Mouse (Mus musculus): ENCODE results near the gene Enoph1. TPM values are rescaled to one million over a fixed set of nuclear protein-coding genes. Genes with fewer than 3 reads are reported as not detected.

Gene Enoph1
- polyA plus RNA-seq, 1 experiment from 2014 or later: 55.5 TPM

DNA sequence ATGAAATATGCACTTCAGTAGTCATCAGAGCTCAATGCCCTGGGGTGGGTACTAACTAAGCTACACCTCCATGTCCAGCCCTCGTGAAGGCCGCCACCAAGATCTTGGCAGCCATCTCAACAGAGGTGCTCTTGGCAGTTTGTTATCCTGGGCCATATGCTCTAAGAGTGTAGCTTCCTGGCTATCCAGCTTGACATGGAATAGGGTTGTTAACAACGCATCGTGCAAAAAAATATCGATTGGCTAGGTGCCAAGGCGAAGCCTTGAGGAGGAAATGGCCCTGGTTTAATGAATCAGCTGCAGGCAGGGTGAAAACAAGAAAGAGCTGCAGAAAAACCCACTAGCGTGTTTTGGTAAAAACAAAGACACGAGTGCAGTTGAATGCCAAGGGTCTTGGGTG lies 45.3 kb downstream of the Enoph1 start:
- Histone ChIP-seq H3K9ac (no peak overlapping the region), H3K4me3 (no peak overlapping the region), H3K36me3 (no peaks in the 10 kb centered on the region), H3K9me3 (no peaks in the 10 kb centered on the region), H3K27ac (replicated peaks) (no peak overlapping the region; the same call in 1 of the 2 replicates), H3K27me3 (no peaks in the 10 kb centered on the region), H3K4me1 (replicated peaks) (peaks cover 23% of the 10 kb centered on the region), H3K4me2 (no peak overlapping the region)
- ATAC-seq (ENCODE audit: low FRiP score, low read depth): peak; percentile 69
- WGBS: 44% methylated on average over 8 of the region's 8 CpGs

GRCm38 (mm10) chr5:100090515-100091262 lies 50.9 kb downstream of the Enoph1 start:
- peak overlapping the region; percentile 38 for H3K4me2 ChIP-seq
- H3K36me3 ChIP-seq: no peaks in the 10 kb centered on the region; the same call in 1 of the 2 replicates
- H3K27ac ChIP-seq (replicated peaks): peak overlapping the region; percentile 74
- no peaks in the 10 kb centered on the region for H3K9me3 ChIP-seq
- H3K9ac ChIP-seq: no peak overlapping the region
- H3K4me1 ChIP-seq (replicated peaks): peaks cover 29% of the 10 kb centered on the region
- H3K4me3 ChIP-seq: no peak overlapping the region
- 15% methylated on average over 12 of the region's 12 CpGs for WGBS
- ATAC-seq (ENCODE audit: low FRiP score, low read depth): peak; percentile 32
- H3K27me3 ChIP-seq: no peaks in the 10 kb centered on the region

DNA sequence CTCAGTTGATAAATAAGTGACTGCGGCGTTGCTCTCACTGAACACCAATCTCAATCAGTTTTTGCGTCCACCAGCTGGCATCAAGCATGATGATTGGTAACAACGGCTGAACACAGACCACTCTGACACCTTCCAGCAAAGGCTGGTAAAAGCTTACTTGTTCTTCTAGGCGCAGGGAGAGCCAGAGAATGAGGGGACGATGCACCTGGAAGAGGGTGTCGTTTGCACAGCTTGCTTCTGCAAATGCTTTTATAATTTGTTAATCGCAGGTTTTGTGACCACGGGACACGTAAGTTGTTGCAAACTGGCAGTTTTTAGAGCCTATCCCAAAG lies 51.4 kb downstream of the Enoph1 start:
- Histone ChIP-seq H3K9ac (0 out of 2 replicates have a peak overlapping the region, but pooled peaks have one; percentile 9), H3K4me3 (no peak overlapping the region)
- WGBS: 19% methylated on average over 10 of the region's 10 CpGs

GRCm38 (mm10) chr5:100091602-100092001 lies 51.8 kb downstream of the Enoph1 start:
- Histone ChIP-seq H3K27ac (replicated peaks) (peak overlapping the region; percentile 74), H3K36me3 (no peaks in the 10 kb centered on the region; the same call in 1 of the 2 replicates), H3K27me3 (no peaks in the 10 kb centered on the region), H3K9me3 (no peaks in the 10 kb centered on the region), H3K4me1 (replicated peaks) (peaks cover 28% of the 10 kb centered on the region), H3K9ac (0 out of 2 replicates have a peak overlapping the region, but pooled peaks have one; percentile 9), H3K4me3 (no peak overlapping the region), H3K4me2 (peak overlapping the region; percentile 38)
- WGBS: 6% methylated on average over 17 of the region's 17 CpGs
- peak; percentile 80 for ATAC-seq (ENCODE audit: low FRiP score, low read depth)

More for the DNA sequence above, 51.4 kb downstream of the Enoph1 start:
- no peaks in the 10 kb centered on the region for H3K27me3 ChIP-seq
- ATAC-seq (ENCODE audit: low FRiP score, low read depth): peak; percentile 47
- H3K36me3 ChIP-seq: no peaks in the 10 kb centered on the region; the same call in 1 of the 2 replicates
- H3K4me2 ChIP-seq: peak overlapping the region; percentile 38
- H3K4me1 ChIP-seq (replicated peaks): peaks cover 28% of the 10 kb centered on the region
- no peaks in the 10 kb centered on the region for H3K9me3 ChIP-seq
- peak overlapping the region; percentile 74 for H3K27ac ChIP-seq (replicated peaks)

DNA sequence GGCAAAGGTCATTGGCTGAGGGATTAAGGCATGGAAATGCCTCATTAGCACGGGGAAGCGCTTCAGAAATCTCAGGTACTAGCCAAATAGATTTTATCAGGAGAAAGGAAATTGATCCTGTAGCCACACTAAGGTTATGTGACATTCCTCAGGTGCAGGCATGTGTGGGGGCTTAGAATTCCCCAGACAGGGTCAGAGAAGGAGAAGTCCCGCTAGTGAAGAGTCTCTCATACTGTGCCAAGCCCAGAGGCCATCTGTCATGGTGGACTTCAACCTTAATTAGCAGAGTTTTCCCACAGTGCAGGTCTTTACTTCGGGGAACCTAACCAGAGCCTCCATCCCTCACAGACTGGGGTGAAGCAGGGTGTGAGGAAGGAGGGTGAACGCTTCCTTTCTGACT lies 57.2 kb downstream of the Enoph1 start:
- Histone ChIP-seq H3K4me3 (no peak overlapping the region), H3K36me3 (no peaks in the 10 kb centered on the region; the same call in 1 of the 2 replicates), H3K27ac (replicated peaks) (no peak overlapping the region), H3K9ac (no peak overlapping the region), H3K4me1 (replicated peaks) (peaks cover 7% of the 10 kb centered on the region), H3K4me2 (no peak overlapping the region), H3K27me3 (no peaks in the 10 kb centered on the region), H3K9me3 (no peaks in the 10 kb centered on the region)
- ATAC-seq (ENCODE audit: low FRiP score, low read depth): no peak
- 76% methylated on average over 5 of the region's 5 CpGs for WGBS

DNA sequence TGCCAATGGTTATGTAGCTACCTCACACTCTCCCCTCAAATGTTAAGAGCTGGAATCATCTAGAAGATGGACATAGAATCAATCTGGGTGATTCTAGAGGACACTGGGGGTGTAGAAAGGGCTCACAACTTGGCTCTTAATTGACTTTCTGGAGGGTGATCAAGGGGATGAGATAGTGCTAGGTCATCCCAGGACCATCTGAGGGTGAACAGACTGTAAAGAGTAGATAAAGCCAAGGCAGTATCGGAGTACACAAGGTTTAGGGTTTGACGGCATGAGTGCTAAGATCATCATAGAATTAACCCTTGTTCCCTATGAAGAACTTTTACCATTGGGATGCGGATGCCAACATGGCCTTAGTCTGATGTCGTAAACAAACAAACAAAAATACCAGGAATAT lies 58.2 kb downstream of the Enoph1 start:
- no peaks in the 10 kb centered on the region for H3K27me3 ChIP-seq
- 98% methylated on average over 4 of the region's 4 CpGs for WGBS
- no peaks in the 10 kb centered on the region; the same call in 1 of the 2 replicates for H3K36me3 ChIP-seq
- ATAC-seq (ENCODE audit: low FRiP score, low read depth): no peak
- H3K4me1 ChIP-seq (replicated peaks): no peaks in the 10 kb centered on the region
- H3K4me3 ChIP-seq: no peak overlapping the region
- no peaks in the 10 kb centered on the region for H3K9me3 ChIP-seq
- H3K4me2 ChIP-seq: no peak overlapping the region
- no peak overlapping the region for H3K27ac ChIP-seq (replicated peaks)
- H3K9ac ChIP-seq: no peak overlapping the region

DNA sequence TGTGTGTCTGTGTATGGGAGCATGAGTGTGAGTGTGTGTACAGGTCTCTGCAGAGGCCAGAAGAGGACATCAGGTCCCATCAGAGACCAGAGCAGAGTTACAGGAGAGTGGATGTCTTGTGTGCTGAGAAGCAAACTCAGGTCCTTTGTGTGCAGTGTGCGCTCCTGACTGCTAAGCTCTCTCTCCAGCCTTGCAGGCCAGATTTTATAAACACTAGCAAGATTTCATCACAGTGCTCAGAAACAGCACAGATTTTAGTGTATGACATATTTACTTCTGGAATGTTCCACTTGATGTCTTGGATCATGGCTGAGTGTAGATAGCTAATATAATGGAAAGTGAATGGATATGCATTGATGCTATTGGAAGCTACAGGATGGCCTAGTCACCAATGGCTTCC lies 62.6 kb downstream of the Enoph1 start:
- H3K27ac ChIP-seq (replicated peaks): no peak overlapping the region
- no peaks in the 10 kb centered on the region for H3K4me1 ChIP-seq (replicated peaks)

DNA sequence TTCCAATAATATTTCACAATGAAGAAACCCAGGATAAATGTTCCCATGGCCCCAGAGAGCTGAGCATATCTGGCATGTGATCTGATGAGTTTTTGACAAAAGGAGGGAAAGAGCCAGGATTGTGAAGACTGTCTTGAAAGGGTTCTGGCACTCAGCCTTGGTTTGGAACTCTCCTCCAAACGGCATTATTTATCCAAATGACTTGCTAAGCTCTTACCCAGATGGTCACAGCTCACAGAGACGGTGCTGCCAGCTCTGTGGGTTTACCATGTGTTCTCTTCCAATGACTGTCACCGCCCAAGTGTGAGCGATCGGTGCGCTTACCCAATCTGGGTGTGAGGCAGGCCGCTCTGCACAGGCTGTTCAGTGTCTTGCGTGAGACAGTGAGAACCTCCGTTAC lies 69.1 kb downstream of the Enoph1 start:
- Histone ChIP-seq H3K4me3 (no peak overlapping the region), H3K9me3 (no peaks in the 10 kb centered on the region), H3K9ac (no peak overlapping the region), H3K36me3 (no peaks in the 10 kb centered on the region), H3K4me1 (replicated peaks) (peaks cover 18% of the 10 kb centered on the region), H3K4me2 (no peak overlapping the region), H3K27me3 (no peaks in the 10 kb centered on the region), H3K27ac (replicated peaks) (peak overlapping the region; percentile 18; the same call in 1 of the 2 replicates)
- whole genome bisulfite sequencing: 46% methylated on average over 9 of the region's 9 CpGs
- ATAC-seq (ENCODE audit: low FRiP score, low read depth): peak; percentile 83

More for the DNA sequence above, 62.6 kb downstream of the Enoph1 start:
- H3K9me3 ChIP-seq: no peaks in the 10 kb centered on the region
- H3K27me3 ChIP-seq: no peaks in the 10 kb centered on the region
- H3K9ac ChIP-seq: no peak overlapping the region
- no peak overlapping the region for H3K4me3 ChIP-seq
- ATAC-seq (ENCODE audit: low FRiP score, low read depth): no peak
- no peaks in the 10 kb centered on the region for H3K36me3 ChIP-seq
- 93% methylated on average over 1 of the region's 1 CpGs for WGBS
- H3K4me2 ChIP-seq: no peak overlapping the region

DNA sequence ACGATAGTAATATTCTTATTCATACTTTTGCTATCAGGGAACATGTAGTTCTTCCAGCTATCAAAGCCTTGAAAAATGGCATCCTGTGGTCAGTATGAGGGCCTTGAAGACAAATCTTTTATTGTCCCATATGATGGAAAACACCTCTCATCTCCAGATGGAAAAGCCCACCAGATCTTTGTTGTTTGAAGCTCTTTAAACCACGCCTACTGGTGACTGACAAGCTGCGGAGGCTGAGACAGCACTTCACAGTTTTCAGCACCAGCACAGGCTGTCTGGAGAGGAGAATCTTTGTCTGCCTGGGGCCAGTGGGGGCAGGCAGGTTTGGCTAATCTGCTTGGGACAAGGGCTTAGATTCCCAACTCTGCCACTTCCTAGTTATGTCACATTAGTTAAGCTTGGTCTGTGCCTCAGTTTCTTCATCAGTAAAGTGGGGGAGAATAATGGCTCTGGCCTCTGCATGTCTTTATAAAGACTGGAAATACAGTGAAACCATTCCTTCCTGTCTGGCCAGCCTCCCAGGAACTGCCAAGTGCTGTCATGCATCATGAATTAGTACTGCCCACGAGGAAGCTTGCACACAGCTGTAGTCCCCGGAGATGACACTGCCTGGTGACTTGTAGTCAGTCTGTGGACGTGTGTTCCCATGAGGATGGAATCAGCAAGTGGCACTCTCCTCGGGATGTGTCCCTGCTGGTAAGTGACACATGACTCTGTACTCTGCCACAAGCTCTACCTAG lies 69.9 kb downstream of the Enoph1 start:
- WGBS: 41% methylated on average over 7 of the region's 7 CpGs
- ATAC-seq (ENCODE audit: low FRiP score, low read depth): 0 out of 2 replicates have a peak, but pooled peaks have one; percentile 15
- Histone ChIP-seq H3K4me3 (no peak overlapping the region), H3K27ac (replicated peaks) (0 out of 2 replicates have a peak overlapping the region, but pooled peaks have one; percentile 18), H3K27me3 (no peaks in the 10 kb centered on the region), H3K9me3 (no peaks in the 10 kb centered on the region), H3K4me2 (no peak overlapping the region), H3K4me1 (replicated peaks) (peaks cover 26% of the 10 kb centered on the region), H3K36me3 (no peaks in the 10 kb centered on the region), H3K9ac (no peak overlapping the region)

DNA sequence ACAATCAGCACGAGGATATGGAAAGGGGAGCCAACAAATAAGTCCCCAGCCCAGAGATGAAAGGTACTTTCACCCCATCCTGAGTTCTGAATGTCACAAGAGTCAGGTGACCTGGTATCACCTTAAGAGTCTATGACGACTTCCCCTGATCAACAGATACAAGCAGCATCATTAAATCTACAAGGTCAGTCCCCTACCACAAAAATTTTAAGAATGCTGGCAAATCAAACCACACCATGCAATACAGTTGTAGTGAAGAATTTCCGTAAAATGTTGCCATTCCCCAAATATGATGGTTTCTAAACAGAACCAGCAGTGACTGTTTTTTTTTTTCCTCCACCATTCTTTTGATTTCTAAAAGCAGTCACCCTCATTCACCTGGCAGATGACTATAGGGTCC lies 70.8 kb downstream of the Enoph1 start:
- WGBS: 85% methylated on average over 3 of the region's 3 CpGs
- H3K9me3 ChIP-seq: no peaks in the 10 kb centered on the region
- H3K36me3 ChIP-seq: no peaks in the 10 kb centered on the region
- no peak overlapping the region for H3K9ac ChIP-seq
- no peaks in the 10 kb centered on the region for H3K27me3 ChIP-seq
- no peak overlapping the region for H3K27ac ChIP-seq (replicated peaks)
- H3K4me3 ChIP-seq: no peak overlapping the region
- no peak overlapping the region for H3K4me2 ChIP-seq
- ATAC-seq (ENCODE audit: low FRiP score, low read depth): no peak
- H3K4me1 ChIP-seq (replicated peaks): peaks cover 28% of the 10 kb centered on the region

GRCm38 (mm10) chr5:100113403-100113802 lies 73.6 kb downstream of the Enoph1 start:
- ATAC-seq (ENCODE audit: low FRiP score, low read depth): no peak
- peaks cover 28% of the 10 kb centered on the region for H3K4me1 ChIP-seq (replicated peaks)
- H3K4me2 ChIP-seq: no peak overlapping the region
- no peaks in the 10 kb centered on the region for H3K27me3 ChIP-seq
- 22% methylated on average over 5 of the region's 5 CpGs for WGBS
- H3K36me3 ChIP-seq: no peaks in the 10 kb centered on the region
- no peaks in the 10 kb centered on the region for H3K9me3 ChIP-seq
- peak overlapping the region; percentile 3; the same call in 1 of the 2 replicates for H3K27ac ChIP-seq (replicated peaks)
- no peak overlapping the region for H3K4me3 ChIP-seq
- no peak overlapping the region for H3K9ac ChIP-seq
